Mouse (Mus musculus) liver, embryonic 15.5 days (tissue): ENCODE measurements around the gene Zfp950. TPM values are rescaled to one million over a fixed set of nuclear protein-coding genes. Genes with fewer than 3 reads are reported as not detected.

Experiments used
- ATAC-seq: fragments of 200-750 bp; cut with Nextera tagmentation; 2 replicates; pipeline ENCODE4 v1.8.0; 2017; ENCODE audit warnings: moderate number of reproducible peaks, mild to moderate bottlenecking, moderate library complexity; ENCODE audit not compliant: insufficient read depth
- H3K27ac ChIP-seq: fragments of 300-500 bp; sonication (generic); replicated peaks from 2 replicates; pipeline ENCODE4 v1.5.1; 2015; ENCODE audit warnings: mild to moderate bottlenecking, inconsistent platforms
- H3K27me3 ChIP-seq: fragments of 300-500 bp; sonication (generic); 2 replicates; pipeline ENCODE4 v1.6.1; 2015; ENCODE audit warnings: mild to moderate bottlenecking, inconsistent platforms
- H3K36me3 ChIP-seq: fragments of 300-500 bp; sonication (generic); replicated peaks from 2 replicates; pipeline ENCODE4 v1.6.1; 2015; ENCODE audit warnings: moderate library complexity, mild to moderate bottlenecking, inconsistent platforms
- H3K4me1 ChIP-seq: fragments of 300-500 bp; sonication (generic); replicated peaks from 2 replicates; pipeline ENCODE4 v1.6.1; 2015; ENCODE audit warnings: inconsistent platforms
- H3K4me2 ChIP-seq: fragments of 300-500 bp; sonication (generic); 2 replicates; pipeline ENCODE4 v1.6.1; 2015; ENCODE audit warnings: moderate library complexity, mild to moderate bottlenecking, inconsistent platforms
- H3K4me3 ChIP-seq: fragments of 300-500 bp; sonication (generic); replicated peaks from 2 replicates; pipeline ENCODE4 v1.5.1; 2015; ENCODE audit warnings: mild to moderate bottlenecking, inconsistent platforms
- H3K9ac ChIP-seq: fragments of 300-500 bp; sonication (generic); 2 replicates; pipeline ENCODE4 v1.6.1; 2015; ENCODE audit warnings: moderate library complexity, mild to moderate bottlenecking, inconsistent platforms
- H3K9me3 ChIP-seq: fragments of 300-500 bp; sonication (generic); replicated peaks from 2 replicates; pipeline ENCODE4 v1.6.1; 2016; ENCODE audit warnings: inconsistent platforms
- WGBS: fragments of 180-500 bp; shearing (Covaris S2); methylation state at CpG from one replicate; pipeline ENCODE4 v1.1.7; 2015; ENCODE audit warnings: mixed read lengths; ENCODE audit not compliant: insufficient replicate concordance; 5-methylcytosine and 5-hydroxymethylcytosine counted together
- polyA plus RNA-seq: library from polyadenylated mRNA; unstranded; fragments of >200 nt; fragmentation: Nextera tagmentation; extraction: Ambion mirVana; gene quantifications from 2 replicates; pipeline ENCODE4 v1.2.1, GENCODE M21; 2015

The Zfp950 gene
- polyA plus RNA-seq, 1 experiment from 2014 or later, result 12.2 TPM

DNA sequence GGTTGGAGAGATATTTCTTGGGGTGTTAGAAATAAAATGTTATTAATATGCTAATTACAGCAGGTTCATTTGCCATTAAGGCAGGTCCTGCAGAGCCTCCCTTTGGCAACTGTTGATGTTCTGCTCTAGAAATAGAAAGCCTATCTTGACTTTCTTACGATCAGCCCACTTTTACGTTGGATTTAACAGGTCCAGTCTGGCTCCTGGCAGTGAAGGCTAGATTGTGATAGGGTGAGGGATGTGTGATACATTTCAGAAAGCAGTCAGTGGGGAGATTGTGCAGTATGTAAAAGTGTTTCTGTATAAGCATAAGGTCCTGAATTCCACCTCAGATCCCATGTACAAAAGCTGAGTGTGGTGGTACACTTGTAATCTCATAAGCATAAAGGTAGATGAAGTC, 131.4 kb downstream of the Zfp950 start:
- Histone ChIP-seq H3K9me3 (no peaks in the 10 kb centered on the region), H3K9ac (no peak overlapping the region), H3K27me3 (no peaks in the 10 kb centered on the region), H3K4me2 (no peak overlapping the region), H3K4me1 (no peaks in the 10 kb centered on the region), H3K36me3 (no peaks in the 10 kb centered on the region), H3K27ac (no peak overlapping the region), H3K4me3 (no peak overlapping the region)
- 59% methylated on average over 2 of the region's 2 CpGs for WGBS
- no peak for ATAC-seq

Other genes starting within 250 kb of the Zfp950 start
- not detected in 2 replicates for gene Gm7102, start 35.5 kb upstream of the Zfp950 start, polyA plus RNA-seq
- not detected in 2 replicates for gene Gm6020, start 43.0 kb upstream of the Zfp950 start, polyA plus RNA-seq
- 15.8 and 19.1 TPM in 2 replicates for gene Csf2ra, start 87.6 kb upstream of the Zfp950 start, polyA plus RNA-seq
- gene Gm21060, start 156.2 kb upstream of the Zfp950 start, polyA plus RNA-seq, result not detected in 2 replicates